Mouse (Mus musculus): Measurements from ENCODE around the gene Il21r. TPM values are rescaled to one million over a fixed set of nuclear protein-coding genes. Genes with fewer than 3 reads are reported as not detected.

The Il21r gene
- polyA plus RNA-seq (2015; fragmentation: Nextera tagmentation; extraction: Ambion mirVana), result 0.32 and 0.52 TPM in 2 replicates

DNA sequence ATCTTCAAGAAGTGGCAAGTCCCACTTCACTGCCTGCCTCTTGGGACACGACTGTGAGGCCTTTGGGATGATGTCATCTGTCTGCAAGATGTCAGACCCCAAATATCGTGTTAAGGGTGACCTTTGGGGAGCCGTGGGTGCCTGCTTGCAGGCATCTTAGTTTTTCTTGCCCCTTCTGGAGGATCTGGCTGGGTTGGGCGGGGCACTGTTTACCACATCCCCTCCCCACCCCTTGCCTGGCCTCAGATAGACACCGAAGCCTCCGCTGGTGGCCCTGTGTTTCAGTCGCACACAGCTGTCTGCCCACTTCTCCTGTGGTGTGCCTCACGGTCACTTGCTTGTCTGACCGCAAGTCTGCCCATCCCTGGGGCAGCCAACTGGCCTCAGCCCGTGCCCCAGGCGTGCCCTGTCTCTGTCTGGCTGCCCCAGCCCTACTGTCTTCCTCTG lies at the start of gene Il21r:
Il21r (plus strand) TSS at position 245 of the 447 bp plus-strand sequence.
- no peak within 1 kb of the TSS for H3K9ac ChIP-seq
- H3K27ac ChIP-seq, result no peak within 1 kb of the TSS
- no peak for ATAC-seq
- H3K36me3 ChIP-seq, result no peaks in the 10 kb centered on the region
- H3K4me1 ChIP-seq (replicated peaks), result no peaks in the 10 kb centered on the region
- no peaks in the 10 kb centered on the region for H3K9me3 ChIP-seq
- H3K4me2 ChIP-seq (replicated peaks), result no peak within 1 kb of the TSS
- H3K4me3 ChIP-seq (replicated peaks), result no peak within 1 kb of the TSS
- H3K27me3 ChIP-seq (replicated peaks), result no peaks in the 10 kb centered on the region
- WGBS, result 60% methylated on average over 11 of the region's 11 CpGs

DNA sequence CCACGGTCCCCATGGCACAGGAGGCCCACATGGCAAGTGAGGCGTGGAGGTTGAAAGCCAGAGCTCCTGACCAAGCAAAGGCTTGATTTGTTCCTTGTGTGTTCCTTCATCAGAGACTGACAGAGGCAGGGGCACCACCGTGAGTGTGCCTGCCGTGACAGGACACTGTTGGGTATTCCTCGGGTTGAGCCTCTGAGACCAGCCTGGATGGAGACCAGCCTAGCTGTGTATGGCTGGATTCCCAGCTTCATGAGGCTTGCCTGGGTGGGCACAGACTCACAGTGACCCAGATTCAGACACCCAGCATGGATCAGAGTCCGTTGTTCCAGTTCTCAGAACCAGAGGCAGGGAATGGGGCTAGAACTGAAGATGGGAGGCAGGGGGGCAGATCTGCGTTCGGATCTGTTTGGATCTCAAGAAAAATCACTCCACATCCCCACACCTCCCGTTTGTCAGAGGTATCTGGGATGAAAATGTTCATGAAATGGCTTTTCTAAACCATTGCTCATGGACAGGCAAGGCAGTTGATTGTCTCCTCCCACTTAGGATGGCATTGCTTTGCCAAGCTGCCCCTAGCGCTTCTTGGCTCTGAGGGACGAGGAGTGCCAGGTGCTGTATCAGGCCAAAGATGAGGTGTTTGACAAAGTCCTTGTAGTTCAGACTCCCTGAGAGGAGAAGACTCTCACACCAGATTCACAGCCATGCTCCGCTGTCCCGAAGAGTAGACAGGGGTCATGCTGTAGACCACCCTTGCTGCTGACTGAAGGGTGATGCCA lies 49.4 kb upstream of the Il21r start:
- no peak overlapping the region; the same call in 1 of the 2 replicates for H3K4me3 ChIP-seq (replicated peaks)
- H3K36me3 ChIP-seq, result no peaks in the 10 kb centered on the region
- H3K9ac ChIP-seq, result no peak overlapping the region
- H3K27me3 ChIP-seq (replicated peaks), result no peaks in the 10 kb centered on the region
- ATAC-seq, result no peak
- no peaks in the 10 kb centered on the region for H3K9me3 ChIP-seq
- peaks cover 40% of the 10 kb centered on the region; the same call in 1 of the 2 replicates for H3K4me1 ChIP-seq (replicated peaks)
- H3K4me2 ChIP-seq (replicated peaks), result peak overlapping the region; percentile 86
- 85% methylated on average over 13 of the region's 13 CpGs for WGBS
- H3K27ac ChIP-seq, result no peak overlapping the region

DNA sequence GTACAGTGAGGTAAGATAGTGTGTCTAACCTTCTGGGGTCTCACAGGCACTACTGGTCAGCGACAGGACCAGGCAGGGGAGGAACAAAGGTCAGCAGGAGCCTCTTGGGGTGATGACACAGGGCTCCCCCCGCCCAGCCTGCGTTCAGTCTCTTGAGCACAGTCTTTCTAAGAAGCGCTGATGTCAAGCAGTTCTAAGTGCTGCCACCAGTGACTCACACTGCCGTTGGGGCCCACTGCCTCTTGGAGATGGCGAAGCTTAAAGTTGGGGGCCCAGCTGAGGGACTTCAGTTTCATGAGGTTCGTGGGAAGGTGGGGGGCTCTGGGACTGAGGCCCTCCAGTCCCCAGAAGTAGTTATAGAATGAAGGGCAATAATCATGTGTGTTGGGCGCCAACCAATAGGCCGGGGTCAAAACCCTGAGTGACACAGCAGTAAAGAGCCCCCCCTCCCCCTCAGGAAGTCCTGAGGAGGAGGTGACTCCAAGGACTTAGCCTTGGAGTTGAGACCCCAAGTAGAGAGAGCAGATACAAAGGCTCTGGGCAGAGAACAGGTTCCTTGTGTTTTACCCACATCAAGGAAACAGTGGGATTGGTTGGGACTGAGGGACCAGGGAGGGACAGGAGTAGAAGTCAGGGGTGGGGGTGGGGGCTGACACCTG lies 48.6 kb upstream of the Il21r start:
- H3K4me2 ChIP-seq (replicated peaks), result 0 out of 2 replicates have a peak overlapping the region, but pooled peaks have one; percentile 86
- no peak overlapping the region for H3K9ac ChIP-seq
- H3K9me3 ChIP-seq, result no peaks in the 10 kb centered on the region
- no peaks in the 10 kb centered on the region for H3K27me3 ChIP-seq (replicated peaks)
- no peak for ATAC-seq
- no peak overlapping the region for H3K4me3 ChIP-seq (replicated peaks)
- WGBS, result 79% methylated on average over 9 of the region's 9 CpGs
- no peaks in the 10 kb centered on the region for H3K36me3 ChIP-seq
- no peak overlapping the region for H3K27ac ChIP-seq
- H3K4me1 ChIP-seq (replicated peaks), result peaks cover 39% of the 10 kb centered on the region; the same call in 1 of the 2 replicates

DNA sequence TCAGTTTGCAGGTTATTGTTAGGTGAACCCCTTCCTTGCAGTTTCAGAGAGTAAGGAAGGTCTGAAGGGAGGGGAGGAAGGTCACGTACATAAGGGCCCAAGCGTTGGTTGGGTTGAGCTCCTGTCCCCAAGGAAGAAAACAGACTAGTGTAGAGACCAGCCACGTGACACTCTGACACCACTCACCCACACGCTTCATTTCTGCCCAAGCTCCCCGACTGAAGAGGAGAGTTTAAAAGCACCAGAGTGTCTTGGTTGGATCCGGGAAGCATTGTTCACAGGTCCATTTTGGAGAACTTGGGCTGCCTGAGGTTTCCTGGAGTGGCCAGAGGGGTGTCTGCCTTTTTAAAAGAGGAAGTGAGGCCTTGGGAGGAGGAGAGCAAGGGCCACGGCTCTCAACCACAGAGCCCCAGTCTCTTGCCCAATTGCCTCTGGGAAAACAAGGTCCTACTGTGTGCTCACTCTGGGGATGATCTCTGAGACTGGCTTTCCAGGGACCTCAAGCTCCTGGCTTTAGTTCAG lies 47.8 kb upstream of the Il21r start:
- ATAC-seq, result no peak
- H3K4me2 ChIP-seq (replicated peaks), result no peak overlapping the region
- H3K27me3 ChIP-seq (replicated peaks), result no peaks in the 10 kb centered on the region
- H3K4me3 ChIP-seq (replicated peaks), result no peak overlapping the region
- no peaks in the 10 kb centered on the region for H3K36me3 ChIP-seq
- no peak overlapping the region for H3K9ac ChIP-seq
- H3K4me1 ChIP-seq (replicated peaks), result peaks cover 40% of the 10 kb centered on the region
- no peaks in the 10 kb centered on the region for H3K9me3 ChIP-seq
- no peak overlapping the region for H3K27ac ChIP-seq
- WGBS, result 83% methylated on average over 7 of the region's 7 CpGs

DNA sequence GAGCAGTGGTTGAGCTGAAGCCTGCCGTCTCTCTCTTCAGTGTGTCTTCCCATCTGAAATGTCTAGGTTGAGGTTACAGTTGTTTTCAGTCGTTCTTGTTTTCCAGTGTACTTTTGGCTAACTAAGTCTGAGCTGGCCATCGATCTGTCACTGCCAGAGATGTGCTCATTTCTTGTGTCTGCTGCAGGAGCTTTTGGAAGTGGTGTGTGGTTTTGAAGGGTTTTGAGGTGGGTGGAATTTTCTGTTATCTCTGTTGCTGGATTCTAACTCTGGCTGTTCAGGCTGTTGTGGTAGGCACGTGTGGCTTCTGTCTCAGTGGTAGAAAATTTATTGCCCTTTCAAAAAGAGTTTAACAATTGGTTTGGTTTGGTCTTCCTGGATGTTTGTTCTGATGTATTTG lies 47.1 kb upstream of the Il21r start:
- WGBS, result 51% methylated on average over 4 of the region's 4 CpGs

DNA sequence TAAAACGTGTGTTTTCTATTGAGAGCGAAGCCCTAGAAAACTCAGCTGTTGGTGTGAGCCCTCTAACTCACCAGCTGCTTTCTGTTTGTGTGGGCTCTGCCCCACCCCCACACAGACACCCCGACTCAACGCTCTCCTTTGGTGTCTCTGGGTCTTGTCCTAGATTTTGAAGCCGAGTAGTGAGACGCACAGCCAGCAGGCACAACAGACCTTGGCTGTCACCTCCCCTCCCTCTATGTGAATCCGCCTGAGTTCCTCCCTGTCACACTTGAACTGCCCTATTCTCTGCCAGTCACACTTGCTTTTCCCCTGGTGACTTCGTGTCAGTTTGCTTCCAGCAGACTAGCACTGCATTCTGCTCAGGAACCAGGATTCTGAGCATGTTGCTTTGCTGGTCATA lies 46.4 kb upstream of the Il21r start:
- H3K27me3 ChIP-seq (replicated peaks), result no peaks in the 10 kb centered on the region
- H3K36me3 ChIP-seq, result no peaks in the 10 kb centered on the region
- H3K27ac ChIP-seq, result no peak overlapping the region
- no peak overlapping the region for H3K4me2 ChIP-seq (replicated peaks)
- H3K4me3 ChIP-seq (replicated peaks), result no peak overlapping the region
- ATAC-seq, result no peak
- H3K9me3 ChIP-seq, result no peaks in the 10 kb centered on the region
- peaks cover 46% of the 10 kb centered on the region for H3K4me1 ChIP-seq (replicated peaks)
- 64% methylated on average over 8 of the region's 8 CpGs for WGBS
- no peak overlapping the region for H3K9ac ChIP-seq

More for the DNA sequence above, 47.1 kb upstream of the Il21r start:
- H3K4me1 ChIP-seq (replicated peaks), result peaks cover 46% of the 10 kb centered on the region
- no peaks in the 10 kb centered on the region for H3K9me3 ChIP-seq
- no peak overlapping the region for H3K4me2 ChIP-seq (replicated peaks)
- ATAC-seq, result no peak
- no peak overlapping the region for H3K27ac ChIP-seq
- H3K27me3 ChIP-seq (replicated peaks), result no peaks in the 10 kb centered on the region
- H3K36me3 ChIP-seq, result no peaks in the 10 kb centered on the region
- H3K4me3 ChIP-seq (replicated peaks), result no peak overlapping the region
- H3K9ac ChIP-seq, result no peak overlapping the region

DNA sequence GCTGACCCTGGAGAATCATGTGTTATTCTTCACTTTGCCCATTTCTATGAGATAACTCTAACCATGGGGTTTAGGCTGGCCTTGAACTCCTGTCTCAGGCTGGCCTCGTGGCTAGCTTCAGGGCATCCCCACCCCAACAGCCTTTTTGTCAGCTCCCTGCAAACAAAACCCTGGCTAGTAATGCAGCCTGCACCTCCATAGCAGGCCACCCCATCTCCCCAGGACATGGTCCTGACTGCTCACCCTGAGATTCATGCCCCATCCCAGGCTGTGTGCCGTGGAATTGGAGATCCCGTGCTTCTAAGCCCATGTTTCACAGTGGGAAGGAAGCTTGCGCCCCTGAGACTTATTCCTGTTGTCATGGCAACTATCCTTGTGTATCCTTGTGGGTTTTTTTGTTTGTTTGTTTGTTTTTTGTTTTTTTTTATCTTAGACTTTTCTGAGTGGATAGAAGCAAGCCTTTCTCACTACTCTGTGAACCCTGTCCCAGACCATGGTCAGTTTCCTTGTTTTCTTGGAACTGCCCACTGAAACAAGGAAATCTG lies 44.8 kb upstream of the Il21r start:
- Histone ChIP-seq H3K36me3 (no peaks in the 10 kb centered on the region), H3K27me3 (replicated peaks) (no peaks in the 10 kb centered on the region), H3K4me3 (replicated peaks) (no peak overlapping the region), H3K4me1 (replicated peaks) (peaks cover 38% of the 10 kb centered on the region), H3K27ac (no peak overlapping the region), H3K4me2 (replicated peaks) (no peak overlapping the region), H3K9me3 (no peaks in the 10 kb centered on the region), H3K9ac (no peak overlapping the region)
- no peak for ATAC-seq
- WGBS, result 79% methylated on average over 4 of the region's 4 CpGs

DNA sequence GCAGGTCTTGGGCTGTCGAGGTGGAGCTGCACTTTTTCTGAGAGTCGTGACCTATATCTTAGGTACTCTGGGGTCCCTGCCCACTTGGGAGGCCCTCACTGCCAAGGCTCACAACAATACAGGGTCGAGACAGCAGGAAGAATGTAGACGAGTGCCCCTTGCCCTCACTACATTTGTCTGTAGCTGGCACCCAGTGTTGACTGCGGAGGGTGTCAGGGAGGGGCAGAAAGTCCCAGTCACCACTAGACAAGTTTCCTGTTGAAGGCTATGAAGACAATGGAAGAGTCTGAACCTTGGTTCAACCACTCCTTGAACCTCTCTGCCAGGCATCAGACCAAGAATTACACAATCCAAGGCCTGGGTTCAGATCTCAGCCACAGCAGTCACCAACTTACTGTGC lies 44.2 kb upstream of the Il21r start:
- Histone ChIP-seq H3K27ac (no peak overlapping the region), H3K9me3 (no peaks in the 10 kb centered on the region), H3K4me3 (replicated peaks) (no peak overlapping the region), H3K4me2 (replicated peaks) (no peak overlapping the region), H3K4me1 (replicated peaks) (peaks cover 34% of the 10 kb centered on the region), H3K36me3 (no peaks in the 10 kb centered on the region), H3K9ac (no peak overlapping the region), H3K27me3 (replicated peaks) (no peaks in the 10 kb centered on the region)
- 64% methylated on average over 5 of the region's 5 CpGs for WGBS
- ATAC-seq, result no peak

DNA sequence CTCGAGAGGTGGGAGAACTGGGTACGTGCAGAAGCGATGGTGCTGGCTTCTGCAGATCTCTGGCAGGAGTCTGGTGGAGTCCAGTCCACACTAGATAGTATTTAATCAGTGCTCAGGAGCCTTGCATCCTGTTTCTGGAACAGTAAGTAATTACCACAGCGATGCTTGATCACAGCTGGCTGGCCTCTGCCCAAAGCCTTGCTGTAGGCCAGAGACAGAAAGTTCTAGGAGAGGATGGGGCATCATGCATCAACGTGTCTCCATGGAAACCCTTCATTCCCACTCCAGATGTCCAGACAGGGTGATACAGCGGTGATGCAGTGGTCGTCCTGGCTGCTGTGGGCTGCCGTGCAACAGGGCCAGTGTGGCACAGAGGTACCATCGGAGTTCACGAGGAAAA lies 43.7 kb upstream of the Il21r start:
- Histone ChIP-seq H3K4me3 (replicated peaks) (no peak overlapping the region), H3K4me1 (replicated peaks) (peaks cover 31% of the 10 kb centered on the region), H3K9ac (no peak overlapping the region), H3K9me3 (no peaks in the 10 kb centered on the region), H3K27ac (no peak overlapping the region), H3K36me3 (no peaks in the 10 kb centered on the region), H3K27me3 (replicated peaks) (no peaks in the 10 kb centered on the region), H3K4me2 (replicated peaks) (no peak overlapping the region)
- 75% methylated on average over 10 of the region's 10 CpGs for WGBS
- no peak for ATAC-seq

DNA sequence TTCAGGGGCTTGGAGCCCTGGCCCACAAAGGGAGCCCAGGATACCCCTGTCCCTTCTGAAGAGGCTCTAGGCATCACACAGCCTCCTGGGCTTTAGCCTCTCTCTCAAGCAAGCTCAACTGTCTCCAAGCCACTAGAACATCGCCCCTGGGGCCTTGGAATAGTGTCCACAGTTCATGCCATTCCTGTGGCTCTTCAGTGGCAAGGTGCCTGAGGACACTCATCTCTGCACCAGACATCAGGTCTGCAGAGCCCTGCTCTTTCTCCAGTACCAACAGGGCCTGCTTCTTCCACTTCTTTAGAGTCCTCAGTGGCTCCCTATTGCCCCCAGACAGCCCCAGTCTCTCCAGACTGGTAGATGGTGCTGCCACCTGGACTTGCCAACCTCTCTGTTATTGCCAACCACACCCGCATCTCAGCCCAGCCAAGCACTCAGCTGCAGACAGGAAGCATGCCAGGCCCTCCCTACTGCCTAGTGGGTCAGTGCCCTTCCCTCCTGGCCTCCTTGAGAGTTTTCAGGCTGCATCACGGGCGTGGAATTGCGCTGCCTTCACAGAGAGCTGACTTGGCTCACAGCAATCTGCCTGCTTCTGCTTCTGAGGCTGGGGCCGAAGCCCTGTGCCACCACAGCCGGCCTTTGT lies 43.0 kb upstream of the Il21r start:
- Histone ChIP-seq H3K4me2 (replicated peaks) (no peak overlapping the region), H3K9ac (no peak overlapping the region), H3K4me3 (replicated peaks) (no peak overlapping the region), H3K27ac (0 out of 2 replicates have a peak overlapping the region, but pooled peaks have one; percentile 37), H3K27me3 (replicated peaks) (no peaks in the 10 kb centered on the region), H3K4me1 (replicated peaks) (peaks cover 29% of the 10 kb centered on the region), H3K9me3 (no peaks in the 10 kb centered on the region), H3K36me3 (no peaks in the 10 kb centered on the region)
- ATAC-seq, result no peak
- 74% methylated on average over 7 of the region's 7 CpGs for WGBS

DNA sequence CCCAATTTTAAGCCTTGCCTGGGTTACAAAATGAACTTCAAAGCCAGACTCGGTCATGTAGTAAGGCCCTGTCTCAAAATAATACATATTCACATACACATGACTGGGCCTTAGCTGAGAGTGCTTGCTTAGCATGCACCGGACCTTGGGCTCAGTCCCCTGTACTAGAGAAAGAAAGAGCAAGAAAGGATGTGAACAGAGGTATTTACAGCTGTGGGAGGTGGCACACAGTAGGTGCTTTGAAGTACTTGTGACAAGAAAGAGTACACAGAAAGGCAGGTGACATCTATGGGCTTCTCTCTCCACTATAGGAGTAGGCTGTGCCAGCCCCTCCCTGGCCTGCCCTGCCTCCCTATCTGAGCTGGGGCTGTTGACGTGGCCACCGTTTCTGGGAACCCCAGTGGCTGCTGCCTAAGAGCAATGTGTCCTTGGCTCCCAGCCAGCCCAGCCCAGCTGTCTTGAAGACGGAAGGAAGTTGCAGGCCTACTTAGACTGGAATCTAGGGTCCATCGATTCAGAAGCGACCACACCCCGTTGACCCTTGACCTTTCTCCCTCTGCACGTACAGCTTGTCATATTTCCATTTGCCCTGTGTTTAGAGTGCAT lies 42.0 kb upstream of the Il21r start:
- no peaks in the 10 kb centered on the region for H3K27me3 ChIP-seq (replicated peaks)
- no peak overlapping the region for H3K4me2 ChIP-seq (replicated peaks)
- WGBS, result 31% methylated on average over 9 of the region's 9 CpGs
- H3K27ac ChIP-seq, result 0 out of 2 replicates have a peak overlapping the region, but pooled peaks have one; percentile 37
- no peaks in the 10 kb centered on the region for H3K9me3 ChIP-seq
- H3K9ac ChIP-seq, result no peak overlapping the region
- H3K4me1 ChIP-seq (replicated peaks), result peaks cover 29% of the 10 kb centered on the region
- peak; percentile 92 for ATAC-seq
- H3K4me3 ChIP-seq (replicated peaks), result no peak overlapping the region
- H3K36me3 ChIP-seq, result no peaks in the 10 kb centered on the region

DNA sequence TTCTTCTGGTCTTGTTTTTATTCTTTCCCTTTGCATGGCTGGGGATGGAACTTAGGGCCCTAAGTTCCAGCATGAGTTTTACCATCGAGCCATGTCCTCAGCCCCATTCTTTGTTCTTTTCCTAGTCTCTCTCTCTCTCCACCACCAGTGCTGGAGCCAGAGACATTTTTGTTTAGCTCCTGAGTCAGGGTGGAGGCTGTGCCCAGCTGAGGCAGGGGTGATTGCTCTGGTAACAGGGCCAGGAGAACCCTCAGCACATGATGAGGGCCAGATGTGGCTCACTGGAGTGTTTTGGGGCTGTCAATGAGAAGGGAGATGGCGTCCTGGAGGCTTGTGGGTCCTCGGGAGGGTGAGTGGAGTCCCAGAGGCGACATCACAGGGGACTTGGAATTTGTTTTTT lies 40.8 kb upstream of the Il21r start:
- 69% methylated on average over 4 of the region's 4 CpGs for WGBS
- H3K4me3 ChIP-seq (replicated peaks), result no peak overlapping the region
- no peaks in the 10 kb centered on the region for H3K9me3 ChIP-seq
- no peak for ATAC-seq
- no peaks in the 10 kb centered on the region for H3K27me3 ChIP-seq (replicated peaks)
- no peak overlapping the region for H3K27ac ChIP-seq
- H3K4me2 ChIP-seq (replicated peaks), result no peak overlapping the region
- H3K36me3 ChIP-seq, result no peaks in the 10 kb centered on the region
- no peak overlapping the region for H3K9ac ChIP-seq
- H3K4me1 ChIP-seq (replicated peaks), result peaks cover 24% of the 10 kb centered on the region

All from intestine, embryonic 15.5 days (tissue).